Mouse (Mus musculus): Measurements from ENCODE around the gene Tspan17. TPM values are rescaled to one million over a fixed set of nuclear protein-coding genes. Genes with fewer than 3 reads are reported as not detected.

The Tspan17 gene
- polyA plus RNA-seq (2017; shearing (Covaris generic)), result 3.9 TPM

GRCm38 (mm10) chr13:54788740-54789560 lies at the start of gene Tspan17:
Tspan17 (plus strand) TSS chr13:54789377.

GRCm38 (mm10) chr13:54749864-54750411 lies 39.2 kb upstream of the Tspan17 start, which contains the start of gene Gprin1:
Gprin1 (minus strand) TSS chr13:54749874.

GRCm38 (mm10) chr13:54766192-54766768 lies 22.9 kb upstream of the Tspan17 start, which contains the start of gene Sncb:
Sncb (minus strand) TSS chr13:54766595.

GRCm38 (mm10) chr13:54783698-54784097 lies 5.5 kb upstream of the Tspan17 start, which contains the start of gene Eif4e1b:
Eif4e1b (plus strand) TSS chr13:54783998.

Other genes starting within 250 kb of the Tspan17 start
- 62.8 TPM for gene 4833439L19Rik, start 223.9 kb upstream of the Tspan17 start, polyA plus RNA-seq (2017; shearing (Covaris generic))
- 3.0 TPM for gene Arl10, start 214.4 kb upstream of the Tspan17 start, polyA plus RNA-seq (2017; shearing (Covaris generic))
- gene Nop16, start 199.3 kb upstream of the Tspan17 start, polyA plus RNA-seq (2017; shearing (Covaris generic)), result 18.4 TPM
- 145 TPM for gene Higd2a, start 199.2 kb upstream of the Tspan17 start, polyA plus RNA-seq (2017; shearing (Covaris generic))
- 69.1 TPM for gene Cltb, start 178.0 kb upstream of the Tspan17 start, polyA plus RNA-seq (2017; shearing (Covaris generic))
- 55.4 TPM for gene Faf2, start 167.6 kb upstream of the Tspan17 start, polyA plus RNA-seq (2017; shearing (Covaris generic))
- 101 TPM for gene Rnf44, start 95.5 kb upstream of the Tspan17 start, polyA plus RNA-seq (2017; shearing (Covaris generic))
- gene Cdhr2, start 87.9 kb upstream of the Tspan17 start, polyA plus RNA-seq (2017; shearing (Covaris generic)), result not detected
- not detected for gene Gprin1, start 39.5 kb upstream of the Tspan17 start, polyA plus RNA-seq (2017; shearing (Covaris generic))
- gene Sncb, start 22.8 kb upstream of the Tspan17 start, polyA plus RNA-seq (2017; shearing (Covaris generic)), result not detected
- not detected for gene Eif4e1b, start 5.4 kb upstream of the Tspan17 start, polyA plus RNA-seq (2017; shearing (Covaris generic))
- gene Unc5a, start 160.0 kb downstream of the Tspan17 start, polyA plus RNA-seq (2017; shearing (Covaris generic)), result 11.4 TPM
- 0.17 TPM for gene Hk3, start 232.0 kb downstream of the Tspan17 start, polyA plus RNA-seq (2017; shearing (Covaris generic))

Data from effector memory CD4-positive, alpha-beta T cell, adult 5 months (primary cell).